Mouse (Mus musculus) neural tube, postnatal 0 days (tissue): ENCODE data around the gene 1700088E04Rik. TPM values are rescaled to one million over a fixed set of nuclear protein-coding genes. Genes with fewer than 3 reads are reported as not detected.

ENCODE experiments used
- polyA plus RNA-seq: library from polyadenylated mRNA; unstranded; fragments of >200 nt; fragmentation: Nextera tagmentation; extraction: Ambion mirVana; gene quantifications from 2 replicates; pipeline ENCODE4 v1.2.1, GENCODE M21; 2015

1700088E04Rik gene
- polyA plus RNA-seq = 15.8 and 18.5 TPM in 2 replicates

DNA sequence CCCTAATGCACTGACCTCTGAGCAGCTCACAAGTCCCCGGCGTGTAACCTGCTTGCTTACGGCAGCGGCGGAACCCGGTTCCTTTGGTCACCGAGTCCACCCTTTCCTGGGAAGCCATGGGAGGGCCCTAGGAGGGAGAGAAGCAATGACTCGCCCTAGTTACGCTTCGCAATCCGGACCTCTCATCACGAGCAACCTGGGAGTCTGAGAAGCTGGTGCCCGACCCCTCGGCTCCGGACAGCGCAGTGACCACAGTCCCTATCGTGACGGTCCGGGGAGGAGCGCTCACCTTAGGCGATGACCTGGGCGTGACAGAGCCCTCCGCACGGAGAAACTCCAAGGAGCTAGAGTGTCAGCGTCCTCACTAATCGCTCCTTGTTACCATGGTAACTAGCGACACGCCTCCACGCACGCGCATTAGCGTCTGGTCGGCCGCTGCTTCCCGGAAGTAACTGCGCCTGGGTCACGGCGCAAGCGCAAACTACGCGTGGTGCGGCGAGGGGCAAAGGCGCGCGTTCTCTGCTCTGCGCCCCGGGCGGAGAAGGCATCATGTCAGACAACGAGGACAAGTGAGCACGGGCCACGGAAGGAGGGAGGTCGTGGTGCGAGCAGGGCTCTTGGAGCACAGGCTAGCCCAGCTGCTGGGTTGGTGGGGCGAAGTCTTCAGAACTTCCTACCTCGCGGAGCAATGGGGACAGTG lies at the start of gene 1700088E04Rik, which contains the start of gene Polr2f:
TSS of gene 1700088E04Rik (minus strand) at position 388 of the 700 bp plus-strand sequence.
TSS of gene Polr2f (plus strand) at position 144 of the 700 bp plus-strand sequence.

DNA sequence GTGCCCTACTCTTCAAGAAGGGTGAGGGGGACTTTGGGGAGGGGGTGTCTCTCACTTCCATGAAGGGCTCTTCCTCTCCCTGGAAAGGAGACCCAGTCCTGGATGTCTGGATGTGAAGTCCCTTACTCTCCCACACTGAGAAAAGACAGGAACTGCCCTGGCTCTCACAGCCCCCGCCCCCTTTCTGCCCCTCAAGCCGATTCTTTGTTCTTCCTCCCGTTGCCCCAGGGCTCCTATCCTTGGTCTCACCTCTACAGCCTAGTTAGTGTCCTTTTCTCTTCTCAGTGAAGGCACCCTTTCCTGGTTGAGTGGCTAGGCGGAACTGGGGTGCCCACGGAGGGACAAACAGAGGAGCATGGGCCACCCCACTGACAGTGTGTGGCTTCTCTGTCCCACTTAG lies 24.1 kb upstream of the 1700088E04Rik start, which contains the start of gene Sox10:
TSS of gene Sox10 (minus strand) at position 101 of the 400 bp plus-strand sequence.

DNA sequence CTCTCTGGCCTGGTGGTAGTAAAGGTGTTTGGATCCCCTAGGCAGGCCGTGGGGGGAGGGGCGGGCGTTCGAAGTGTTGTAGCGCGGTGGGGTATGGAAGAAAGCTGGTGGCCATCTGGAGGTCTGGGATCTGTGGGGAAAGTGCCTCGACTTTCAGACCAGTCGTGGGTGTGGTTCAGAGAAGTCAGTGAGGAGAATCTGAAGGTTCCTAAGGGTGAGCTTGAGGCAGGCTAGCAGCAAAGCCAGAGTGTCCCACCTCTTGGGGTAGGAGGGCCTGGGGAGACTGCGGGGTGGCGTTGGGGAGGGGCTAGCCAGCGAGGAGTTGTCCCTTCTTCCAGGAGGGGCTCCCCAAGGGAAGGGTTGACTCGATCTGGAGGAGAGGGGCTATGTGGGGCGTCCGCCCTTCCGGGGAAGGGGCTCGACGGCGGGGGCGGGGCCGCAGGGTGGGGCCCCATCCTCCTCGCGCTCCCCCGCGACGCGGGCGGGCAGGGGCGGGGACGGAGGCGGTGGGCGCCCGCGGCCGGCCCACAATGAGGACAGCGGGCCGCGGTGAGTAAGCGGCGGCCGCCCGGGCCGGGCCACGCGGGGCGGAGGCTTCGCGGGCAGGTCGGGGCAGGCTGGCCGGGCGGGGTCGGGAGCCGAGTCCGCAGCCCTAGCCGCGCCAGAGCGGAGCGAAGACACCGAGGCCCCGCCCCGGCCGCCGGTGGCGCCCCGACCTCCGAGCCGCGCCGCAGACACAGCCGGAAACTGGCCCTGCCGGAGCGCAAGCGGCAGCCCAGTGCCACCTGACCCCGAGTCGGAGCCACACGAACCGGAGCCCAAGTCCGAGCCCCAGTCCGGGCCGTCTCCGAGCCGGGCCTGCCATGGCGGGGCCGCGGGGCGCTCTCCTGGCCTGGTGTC lies 32.4 kb downstream of the 1700088E04Rik start, which contains the start of gene Micall1:
TSS of gene Micall1 (plus strand) at position 478 of the 900 bp plus-strand sequence.

Other genes starting within 250 kb of the 1700088E04Rik start
- gene Gm49510, start 241.6 kb downstream of the 1700088E04Rik start, polyA plus RNA-seq = not detected in 2 replicates
- 3.8 and 4.8 TPM in 2 replicates for gene Sh3bp1, start 241.5 kb downstream of the 1700088E04Rik start, polyA plus RNA-seq
- 117 and 118 TPM in 2 replicates for gene Pdxp, start 227.3 kb downstream of the 1700088E04Rik start, polyA plus RNA-seq
- 224 and 275 TPM in 2 replicates for gene Lgals1, start 214.5 kb downstream of the 1700088E04Rik start, polyA plus RNA-seq
- gene Nol12, start 206.3 kb downstream of the 1700088E04Rik start, polyA plus RNA-seq = 55.4 and 55.8 TPM in 2 replicates
- 21.8 and 27.3 TPM in 2 replicates for gene Triobp, start 193.5 kb downstream of the 1700088E04Rik start, polyA plus RNA-seq
- gene H1f0, start 112.8 kb downstream of the 1700088E04Rik start, polyA plus RNA-seq = 148 and 161 TPM in 2 replicates
- gene Galr3, start 99.4 kb downstream of the 1700088E04Rik start, polyA plus RNA-seq = 0.26 TPM in 1 of 2 replicates, not detected in the other
- 41.6 and 44.2 TPM in 2 replicates for gene Ankrd54, start 78.4 kb downstream of the 1700088E04Rik start, polyA plus RNA-seq
- gene Eif3l, start 66.1 kb downstream of the 1700088E04Rik start, polyA plus RNA-seq = 151 and 153 TPM in 2 replicates
- gene Micall1, start 32.4 kb downstream of the 1700088E04Rik start, polyA plus RNA-seq = 10.2 and 12.5 TPM in 2 replicates
- 322 and 359 TPM in 2 replicates for gene Polr2f, start 244 bp downstream of the 1700088E04Rik start, polyA plus RNA-seq
- gene Sox10, start 24.0 kb upstream of the 1700088E04Rik start, polyA plus RNA-seq = 28.5 and 31.4 TPM in 2 replicates
- gene Pick1, start 87.9 kb upstream of the 1700088E04Rik start, polyA plus RNA-seq = 68.4 and 81.9 TPM in 2 replicates
- 1.1 and 1.3 TPM in 2 replicates for gene Gm49486, start 88.1 kb upstream of the 1700088E04Rik start, polyA plus RNA-seq
- gene Slc16a8, start 113.5 kb upstream of the 1700088E04Rik start, polyA plus RNA-seq = 0.39 and 0.43 TPM in 2 replicates
- 11.4 TPM in 2 replicates for gene Baiap2l2, start 144.3 kb upstream of the 1700088E04Rik start, polyA plus RNA-seq
- 13.6 and 14.8 TPM in 2 replicates for gene Pla2g6, start 187.1 kb upstream of the 1700088E04Rik start, polyA plus RNA-seq
- gene Maff, start 205.4 kb upstream of the 1700088E04Rik start, polyA plus RNA-seq = 0.83 and 1.8 TPM in 2 replicates